Mouse (Mus musculus) megakaryocyte, embryonic 14.5 days (primary cell): ENCODE data around the gene Cfl1.

ENCODE experiments used
- FLI1 ChIP-seq: IDR thresholded peaks from 2 replicates; pipeline ENCODE4 v1.6.1; 2012; ENCODE audit warnings: low read length, inconsistent platforms, mixed read lengths
- GATA1 ChIP-seq: IDR thresholded peaks from 3 replicates; pipeline ENCODE4 v1.6.1; 2012; ENCODE audit warnings: mixed read lengths, low read length, inconsistent platforms, borderline replicate concordance

DNA sequence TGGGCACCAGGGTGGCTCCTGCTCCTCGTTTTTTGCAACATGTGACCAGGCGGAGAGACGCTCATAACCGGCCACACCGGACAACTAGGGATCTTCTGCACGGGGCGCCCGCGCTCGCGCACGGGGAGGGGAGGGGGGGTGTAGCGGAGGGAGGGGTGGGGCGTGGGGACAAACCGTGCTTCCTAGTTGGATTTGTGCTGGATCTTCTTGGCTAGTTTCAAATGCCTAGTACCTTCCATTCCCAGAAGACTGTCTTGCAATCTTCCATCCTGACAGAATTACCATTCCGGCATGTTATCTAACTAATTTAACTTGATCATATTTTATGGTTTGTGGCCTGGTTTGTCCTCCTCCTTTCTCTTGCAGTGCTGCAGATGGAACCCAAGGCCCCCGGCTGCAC, 13.4 kb downstream of the Cfl1 start, which contains the start of gene 1700020D05Rik:
- TF ChIP-seq GATA1 (no peak), FLI1 (no peak)
